Mouse (Mus musculus) ovary, postnatal 36 days (tissue): Measurements from ENCODE around the gene Atp1a2.

ENCODE experiments used
- DNase-seq: peaks from one replicate; pipeline ENCODE4 v3.0.0; 2022; ENCODE audit warnings: low spot score, mixed read lengths

The Atp1a2 gene

GRCm38 (mm10) chr1:172323801-172324359 lies 26.0 kb upstream of the Atp1a2 start:
- no peak for DNase-seq

GRCm38 (mm10) chr1:172323298-172323697 lies 25.4 kb upstream of the Atp1a2 start:
- DNase-seq: no peak

DNA sequence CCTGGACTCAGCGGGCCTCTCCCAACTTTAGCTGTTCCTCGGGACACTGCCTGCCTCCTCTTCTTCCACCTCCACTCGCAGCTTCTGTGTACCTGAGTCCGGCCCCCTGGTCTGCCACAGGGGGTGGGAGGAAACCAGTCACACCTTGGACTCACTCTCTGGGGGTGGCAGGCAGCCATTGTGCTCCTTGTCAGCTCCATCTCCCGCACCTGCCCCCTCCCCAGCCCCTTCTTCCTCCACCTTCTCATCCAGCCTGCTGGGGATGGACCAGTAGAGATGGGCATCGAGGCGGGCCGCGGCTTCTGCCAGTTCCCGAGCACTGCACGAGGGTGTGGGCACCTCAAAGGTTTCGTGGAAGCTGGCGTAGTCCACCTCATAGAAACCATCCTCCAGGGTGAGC lies 24.9 kb upstream of the Atp1a2 start:
- no peak for DNase-seq

GRCm38 (mm10) chr1:172319921-172320411 lies 22.1 kb upstream of the Atp1a2 start:
- DNase-seq: no peak

- no peak for DNase-seq
Observed at GRCm38 (mm10) chr1:172319346-172319745, 21.5 kb upstream of the Atp1a2 start.

DNA sequence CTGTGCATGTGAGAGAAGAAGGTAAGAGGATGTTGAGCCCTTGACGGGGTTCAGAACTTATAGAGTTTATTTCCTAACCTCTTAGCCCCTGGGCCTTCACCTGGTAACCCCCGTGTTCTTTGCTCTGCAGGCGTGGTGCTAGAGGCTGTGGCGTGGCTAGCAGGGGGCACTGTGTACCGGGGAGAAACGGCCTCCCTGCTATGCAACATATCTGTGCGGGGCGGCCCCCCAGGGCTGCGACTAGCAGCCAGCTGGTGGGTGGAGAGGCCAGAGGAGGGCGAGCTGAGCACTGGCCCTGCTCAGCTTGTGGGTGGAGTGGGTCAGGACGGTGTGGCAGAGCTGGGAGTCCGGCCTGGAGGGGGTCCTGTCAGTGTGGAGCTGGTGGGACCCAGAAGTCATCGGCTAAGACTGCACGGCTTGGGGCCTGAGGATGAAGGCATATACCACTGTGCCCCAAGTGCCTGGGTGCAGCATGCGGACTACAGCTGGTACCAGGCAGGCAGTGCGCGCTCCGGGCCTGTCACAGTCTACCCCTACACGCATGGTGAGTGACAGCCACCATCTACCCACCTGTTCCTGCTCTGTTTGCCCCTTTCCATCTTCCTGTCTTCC lies 20.7 kb upstream of the Atp1a2 start:
- no peak for DNase-seq

DNA sequence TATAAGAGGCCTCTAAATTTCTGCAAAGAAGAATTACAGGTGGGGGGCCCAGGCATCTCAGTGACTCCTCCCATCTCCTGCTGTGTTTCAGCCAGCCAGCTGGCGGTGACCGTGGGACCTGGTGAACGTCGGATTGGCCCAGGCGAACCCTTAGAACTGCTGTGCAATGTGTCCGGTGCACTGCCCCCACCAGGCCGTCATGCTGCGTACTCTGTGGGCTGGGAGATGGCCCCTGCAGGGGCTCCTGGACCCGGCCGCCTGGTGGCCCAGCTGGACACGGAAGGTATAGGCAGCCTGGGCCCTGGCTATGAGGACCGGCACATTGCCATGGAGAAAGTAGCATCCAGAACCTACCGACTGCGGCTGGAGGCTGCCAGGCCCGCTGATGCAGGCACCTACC lies 20.1 kb upstream of the Atp1a2 start:
- no peak for DNase-seq

- no peak for DNase-seq
Observed at GRCm38 (mm10) chr1:172317431-172317830, 19.6 kb upstream of the Atp1a2 start.

GRCm38 (mm10) chr1:172314911-172315310 lies 17.0 kb upstream of the Atp1a2 start:
- no peak for DNase-seq

DNA sequence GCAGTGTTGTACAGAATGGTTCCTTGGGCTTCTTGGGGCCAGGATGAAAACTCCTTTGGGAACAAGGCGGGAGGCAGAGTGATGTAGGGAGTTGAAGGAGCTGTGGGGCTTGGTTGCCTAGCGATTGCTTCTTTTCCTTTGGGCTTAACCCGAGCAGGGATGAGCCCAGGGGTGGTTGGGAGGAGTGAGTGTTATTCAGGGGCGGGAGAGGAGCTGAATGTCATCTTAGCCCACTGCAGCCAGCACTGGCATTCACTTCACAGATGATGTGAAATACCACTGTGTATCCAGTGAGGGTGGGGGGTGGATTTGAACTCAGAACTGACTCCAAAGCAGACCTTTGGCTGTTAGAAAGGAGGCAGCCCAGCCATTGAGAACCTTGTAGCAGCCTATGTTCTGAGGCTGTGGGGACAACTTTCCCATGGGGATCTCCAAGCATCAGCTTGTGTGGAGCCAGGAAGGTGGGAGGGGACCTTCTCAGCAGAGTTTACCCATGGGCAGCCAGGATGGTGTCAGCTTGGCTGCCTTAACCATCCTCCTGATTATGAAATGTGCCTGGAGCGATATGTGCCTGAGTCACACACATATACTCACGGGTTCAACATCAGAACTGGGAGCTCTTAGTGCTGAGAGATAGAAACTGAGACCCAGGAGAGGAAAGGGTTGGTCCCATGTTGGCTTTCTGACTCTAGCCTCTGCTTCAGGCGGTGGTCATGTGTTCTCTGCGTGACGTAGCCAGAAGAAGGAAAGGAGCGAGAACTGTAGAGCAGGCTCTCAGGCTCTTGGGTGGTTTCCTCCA lies 15.9 kb upstream of the Atp1a2 start:
- no peak for DNase-seq

DNA sequence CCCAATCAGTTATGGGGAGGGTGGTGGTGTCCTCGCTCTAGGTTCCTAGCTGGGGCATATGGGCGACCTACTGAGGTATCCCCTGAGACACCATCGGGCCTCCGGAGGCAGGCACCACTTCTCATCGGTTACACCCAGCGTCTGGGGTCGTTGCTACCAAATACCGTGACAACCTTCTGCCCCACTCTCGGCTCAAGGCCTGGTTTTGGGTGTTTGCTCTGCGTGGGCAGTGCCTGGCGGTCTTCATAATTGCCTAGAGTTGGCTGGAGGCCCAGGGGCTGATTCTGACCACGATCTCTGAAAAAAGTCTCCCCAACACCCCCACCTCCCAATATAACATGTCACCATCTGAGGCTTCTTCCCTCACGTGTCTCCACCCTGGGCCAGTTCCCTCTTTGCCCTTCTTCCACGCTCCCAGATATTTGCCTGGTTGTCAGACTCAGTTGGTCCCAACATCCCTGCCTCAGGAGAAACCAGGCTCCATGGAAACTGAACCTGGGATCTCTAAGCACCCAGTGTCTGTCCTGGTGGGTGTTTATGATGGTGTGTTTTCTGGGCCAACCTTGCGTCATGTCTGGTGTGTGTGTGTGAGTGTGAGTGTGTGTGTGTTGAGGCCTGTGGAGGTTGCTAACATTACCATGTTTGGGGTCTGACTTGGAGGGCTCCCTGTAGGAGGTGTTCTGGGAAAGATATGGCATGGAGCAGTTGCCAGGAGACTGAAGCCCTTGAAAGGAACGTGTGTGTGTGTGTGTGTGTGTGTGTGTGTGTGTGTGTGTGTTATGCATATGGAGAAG lies 15.1 kb upstream of the Atp1a2 start:
- peak; percentile 39 for DNase-seq

DNA sequence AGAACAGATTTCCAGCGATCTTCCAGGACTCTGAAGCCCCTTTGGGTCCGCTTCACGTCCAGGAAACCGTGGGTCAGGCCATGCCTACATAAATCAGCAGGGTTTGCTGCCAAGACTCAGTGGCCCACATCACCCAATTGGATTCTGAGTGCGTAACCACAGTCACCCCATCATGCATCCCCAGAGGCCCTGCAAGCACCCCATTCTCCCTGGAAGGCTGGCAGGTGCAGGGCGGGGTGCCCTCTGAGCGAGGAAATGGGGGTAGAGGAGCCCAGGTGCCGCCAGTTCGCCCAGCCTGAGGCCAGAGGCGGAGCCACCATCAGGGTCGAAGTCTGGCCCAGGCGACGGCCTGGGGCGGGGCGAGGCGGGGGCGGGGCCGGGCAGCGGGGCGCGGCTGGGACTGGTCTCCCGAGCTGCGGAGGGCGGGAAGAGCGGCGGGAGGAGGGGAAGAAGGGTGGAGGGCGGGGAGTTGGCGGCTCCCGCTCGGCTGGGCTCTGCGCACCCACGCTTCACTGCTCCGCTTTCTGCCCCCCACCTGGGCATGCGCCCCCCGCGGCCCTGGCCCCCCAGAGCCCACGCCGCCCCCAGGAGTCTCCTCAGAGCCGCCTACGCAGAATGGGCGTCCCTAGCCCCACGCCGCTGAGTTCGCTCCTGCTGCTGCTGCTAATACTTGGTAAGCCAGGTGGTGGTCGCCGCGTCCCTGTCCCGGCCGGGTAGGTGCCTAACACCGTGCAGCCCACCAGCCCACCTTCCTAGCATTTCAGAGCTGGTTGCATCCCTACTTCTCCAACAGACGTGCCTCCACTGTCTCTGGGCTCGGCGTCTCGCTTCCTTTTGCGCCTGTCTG lies 14.3 kb upstream of the Atp1a2 start:
- DNase-seq: peak; percentile 92

GRCm38 (mm10) chr1:172311248-172311906 lies 13.5 kb upstream of the Atp1a2 start:
- DNase-seq: peak; percentile 62

DNA sequence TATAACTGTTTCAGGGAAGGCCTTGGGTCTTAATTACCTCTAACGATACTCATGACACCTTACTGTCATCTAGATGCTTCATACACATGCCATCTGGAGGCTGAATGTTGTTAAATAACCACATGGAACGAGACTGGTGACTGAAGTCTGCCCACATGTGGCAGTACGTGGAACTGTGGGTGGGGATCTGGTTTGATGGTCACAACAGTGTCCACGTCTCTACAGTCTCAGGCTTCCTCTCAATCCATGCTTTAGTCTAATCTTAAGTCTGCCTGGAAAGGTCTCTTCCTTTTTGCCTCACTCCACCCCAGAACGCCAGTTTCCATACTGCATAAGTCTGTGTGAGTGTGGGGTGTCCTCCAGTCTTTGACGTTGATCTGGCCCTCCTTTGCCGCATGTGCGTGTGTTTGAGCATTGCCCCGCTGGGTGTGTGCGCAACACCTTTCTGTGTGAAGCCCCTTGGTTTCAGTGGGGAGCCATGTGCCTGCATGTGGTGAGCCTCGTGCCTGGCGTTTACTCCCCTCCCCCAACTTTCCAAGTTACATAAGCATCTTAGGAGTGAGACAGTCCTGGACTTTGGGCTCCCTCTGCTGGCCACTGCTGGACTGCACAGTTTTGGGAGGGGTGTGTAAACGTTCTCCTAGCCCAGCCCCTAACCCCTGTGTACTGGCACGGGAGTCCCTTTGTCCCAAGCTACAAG lies 12.0 kb upstream of the Atp1a2 start:
- DNase-seq: peak; percentile 89

GRCm38 (mm10) chr1:172308409-172308808 lies 10.5 kb upstream of the Atp1a2 start:
- no peak for DNase-seq

GRCm38 (mm10) chr1:172307936-172308335 lies 10.1 kb upstream of the Atp1a2 start:
- no peak for DNase-seq

- no peak for DNase-seq
Observed at GRCm38 (mm10) chr1:172306885-172307284, 9.0 kb upstream of the Atp1a2 start.

- DNase-seq: no peak
Observed at GRCm38 (mm10) chr1:172306196-172306595, 8.3 kb upstream of the Atp1a2 start.

GRCm38 (mm10) chr1:172305635-172306034 lies 7.8 kb upstream of the Atp1a2 start:
- no peak for DNase-seq

- no peak for DNase-seq
Observed at GRCm38 (mm10) chr1:172305153-172305552, 7.3 kb upstream of the Atp1a2 start.
